Mouse (Mus musculus): Measurements from ENCODE around the gene Plau. TPM values are rescaled to one million over a fixed set of nuclear protein-coding genes. Genes with fewer than 3 reads are reported as not detected.

Gene Plau
- total and polyA plus RNA-seq, 3 experiments, result 5.0 TPM; not detected in 2

DNA sequence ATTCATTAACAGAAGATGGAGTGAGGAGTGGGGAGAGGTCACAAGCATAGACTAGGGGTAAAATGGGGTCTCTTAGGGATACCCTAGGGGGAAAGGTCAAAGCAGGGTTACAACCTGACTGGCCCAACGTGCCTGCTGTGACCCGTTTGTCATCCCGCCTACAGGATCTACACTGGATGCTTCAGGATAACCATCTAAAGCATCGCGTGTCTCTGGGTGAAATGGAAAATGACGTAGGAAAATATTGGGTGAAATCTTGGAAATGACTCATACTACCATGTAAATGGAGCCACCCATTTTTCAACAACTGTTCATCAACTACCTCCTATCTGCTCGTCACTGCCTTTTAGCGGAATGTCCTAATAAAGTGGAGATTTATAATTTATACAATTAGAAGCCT, 40.3 kb upstream of the Plau start:
- ATAC-seq (ENCODE audit: extremely low read depth, insufficient number of reproducible peaks, low FRiP score, poor library complexity, severe bottlenecking) (no peak), DNase-seq (ENCODE audit: low spot score) (no peak)
- Histone ChIP-seq H3K9me3 (replicated peaks) (no peaks in the 10 kb centered on the region), H3K4me1 (ENCODE audit: insufficient read depth, low read depth, low read length) (peaks cover 41% of the 10 kb centered on the region), H3K36me3 (replicated peaks) (peaks cover 19% of the 10 kb centered on the region), H3K27me3 (ENCODE audit: insufficient read depth, low read length) (peaks cover 15% of the 10 kb centered on the region), H3K4me3 (ENCODE audit: low read depth, low read length) (no peak overlapping the region)
- TF ChIP-seq POLR2AphosphoS5 (IDR thresholded peaks at IDR 0.05; ENCODE audit: insufficient replicate concordance, low read depth, low read length) (no peak), GATA1 (IDR thresholded peaks at IDR 0.05; ENCODE audit: borderline replicate concordance, low read length) (no peak), TAL1 (conservative IDR thresholded peaks at IDR 0.05; ENCODE audit: low read depth, low read length) (no peak), CTCF (IDR thresholded peaks at IDR 0.05; ENCODE audit: low read depth, low read length) (no peak), GATA2 (IDR thresholded peaks at IDR 0.05; ENCODE audit: borderline replicate concordance, low read depth, low read length) (no peak)

DNA sequence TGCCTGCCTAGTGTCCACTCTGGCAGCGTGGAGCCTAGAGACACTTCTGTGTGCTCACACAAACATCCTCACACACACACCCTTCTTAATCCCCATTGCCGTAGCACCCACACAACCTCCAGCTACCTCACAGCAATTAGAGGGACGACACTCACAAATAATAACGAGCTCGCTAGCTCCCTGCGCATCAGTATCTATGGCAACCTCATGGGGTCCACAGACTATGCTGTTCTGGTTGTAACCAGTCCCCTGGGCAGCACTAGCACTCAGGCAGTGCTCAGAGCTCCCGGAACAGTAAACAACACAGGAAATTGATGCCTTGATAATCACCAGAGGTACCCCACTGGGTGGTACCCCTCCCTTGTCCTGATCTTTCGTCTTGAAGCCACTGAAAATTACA, 39.8 kb upstream of the Plau start:
- peaks cover 14% of the 10 kb centered on the region for H3K36me3 ChIP-seq (replicated peaks)
- no peak for TF ChIP-seq POLR2AphosphoS5 (IDR thresholded peaks at IDR 0.05; ENCODE audit: insufficient replicate concordance, low read depth, low read length)
- TF ChIP-seq GATA1 (IDR thresholded peaks at IDR 0.05; ENCODE audit: borderline replicate concordance, low read length), result no peak
- TF ChIP-seq CTCF (IDR thresholded peaks at IDR 0.05; ENCODE audit: low read depth, low read length), result no peak
- no peak for TF ChIP-seq GATA2 (IDR thresholded peaks at IDR 0.05; ENCODE audit: borderline replicate concordance, low read depth, low read length)
- no peak for TF ChIP-seq TAL1 (conservative IDR thresholded peaks at IDR 0.05; ENCODE audit: low read depth, low read length)
- peaks cover 38% of the 10 kb centered on the region for H3K4me1 ChIP-seq (ENCODE audit: insufficient read depth, low read depth, low read length)
- no peaks in the 10 kb centered on the region for H3K9me3 ChIP-seq (replicated peaks)
- no peak overlapping the region for H3K4me3 ChIP-seq (ENCODE audit: low read depth, low read length)
- no peak for ATAC-seq (ENCODE audit: extremely low read depth, insufficient number of reproducible peaks, low FRiP score, poor library complexity, severe bottlenecking)
- no peak for DNase-seq (ENCODE audit: low spot score)
- peaks cover 15% of the 10 kb centered on the region for H3K27me3 ChIP-seq (ENCODE audit: insufficient read depth, low read length)

- peaks cover 2% of the 10 kb centered on the region for H3K36me3 ChIP-seq (replicated peaks)
- DNase-seq (ENCODE audit: low spot score) (no peak), ATAC-seq (ENCODE audit: extremely low read depth, insufficient number of reproducible peaks, low FRiP score, poor library complexity, severe bottlenecking) (no peak)
- TF ChIP-seq TAL1 (conservative IDR thresholded peaks at IDR 0.05; ENCODE audit: low read depth, low read length) (no peak), GATA1 (IDR thresholded peaks at IDR 0.05; ENCODE audit: borderline replicate concordance, low read length) (no peak), GATA2 (IDR thresholded peaks at IDR 0.05; ENCODE audit: borderline replicate concordance, low read depth, low read length) (no peak), CTCF (IDR thresholded peaks at IDR 0.05; ENCODE audit: low read depth, low read length) (no peak), POLR2AphosphoS5 (IDR thresholded peaks at IDR 0.05; ENCODE audit: insufficient replicate concordance, low read depth, low read length) (no peak)
- H3K27me3 ChIP-seq (ENCODE audit: insufficient read depth, low read length), result peaks cover 15% of the 10 kb centered on the region
- H3K4me3 ChIP-seq (ENCODE audit: low read depth, low read length), result no peak overlapping the region
- peaks cover 27% of the 10 kb centered on the region for H3K4me1 ChIP-seq (ENCODE audit: insufficient read depth, low read depth, low read length)
- H3K9me3 ChIP-seq (replicated peaks), result no peaks in the 10 kb centered on the region
Measured at GRCm38 (mm10) chr14:20798300-20798699, 38.2 kb upstream of the Plau start.

GRCm38 (mm10) chr14:20798761-20799160, 37.7 kb upstream of the Plau start:
- peak; percentile 32 for DNase-seq (ENCODE audit: low spot score)
- peaks cover 32% of the 10 kb centered on the region for H3K4me1 ChIP-seq (ENCODE audit: insufficient read depth, low read depth, low read length)
- no peak overlapping the region for H3K4me3 ChIP-seq (ENCODE audit: low read depth, low read length)
- H3K9me3 ChIP-seq (replicated peaks), result no peaks in the 10 kb centered on the region
- peak; percentile 32; the same call in 1 of the 2 replicates for ATAC-seq (ENCODE audit: extremely low read depth, insufficient number of reproducible peaks, low FRiP score, poor library complexity, severe bottlenecking)
- H3K36me3 ChIP-seq (replicated peaks), result peaks cover 2% of the 10 kb centered on the region
- peaks cover 15% of the 10 kb centered on the region for H3K27me3 ChIP-seq (ENCODE audit: insufficient read depth, low read length)
- TF ChIP-seq GATA1 (IDR thresholded peaks at IDR 0.05; ENCODE audit: borderline replicate concordance, low read length) (no peak), CTCF (IDR thresholded peaks at IDR 0.05; ENCODE audit: low read depth, low read length) (peak; percentile 92)

DNA sequence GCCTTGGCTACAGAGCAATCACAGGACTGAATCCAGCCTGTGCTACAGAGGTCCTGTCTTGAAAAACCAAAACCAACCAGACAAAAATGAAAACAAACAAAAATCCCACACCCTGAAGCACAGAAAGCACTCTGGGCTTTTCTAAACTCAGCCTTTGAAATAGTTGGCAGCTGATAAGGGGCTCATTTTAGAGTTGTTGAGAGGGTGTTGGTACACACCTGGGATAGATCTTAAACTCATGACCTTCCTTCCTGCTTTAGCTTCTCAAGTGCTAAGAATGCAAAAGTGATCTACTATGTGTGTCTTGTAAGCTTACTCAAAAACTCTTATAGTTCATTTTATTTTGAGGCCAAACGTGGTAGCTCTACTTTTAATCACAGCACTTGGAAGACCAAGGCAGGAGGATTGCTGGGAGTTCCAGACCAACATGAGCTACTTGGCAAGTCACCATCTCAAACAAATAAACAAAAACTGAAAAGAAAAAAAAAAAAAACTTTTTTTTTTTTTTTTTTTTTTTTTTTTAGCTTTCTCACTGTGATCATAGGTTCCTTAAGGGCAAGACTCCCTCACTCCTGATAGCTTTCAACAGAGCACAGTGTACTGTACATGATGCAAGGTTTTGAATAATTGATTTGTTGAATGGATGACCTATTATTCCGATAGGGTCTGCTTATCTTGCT, 33.4 kb upstream of the Plau start:
- DNase-seq (ENCODE audit: low spot score) (no peak), ATAC-seq (ENCODE audit: extremely low read depth, insufficient number of reproducible peaks, low FRiP score, poor library complexity, severe bottlenecking) (no peak)
- peaks cover 36% of the 10 kb centered on the region for H3K27me3 ChIP-seq (ENCODE audit: insufficient read depth, low read length)
- H3K36me3 ChIP-seq (replicated peaks), result no peaks in the 10 kb centered on the region
- peaks cover 14% of the 10 kb centered on the region for H3K4me1 ChIP-seq (ENCODE audit: insufficient read depth, low read depth, low read length)
- H3K9me3 ChIP-seq (replicated peaks), result no peaks in the 10 kb centered on the region
- TF ChIP-seq GATA2 (IDR thresholded peaks at IDR 0.05; ENCODE audit: borderline replicate concordance, low read depth, low read length) (no peak), CTCF (IDR thresholded peaks at IDR 0.05; ENCODE audit: low read depth, low read length) (no peak), GATA1 (IDR thresholded peaks at IDR 0.05; ENCODE audit: borderline replicate concordance, low read length) (no peak), POLR2AphosphoS5 (IDR thresholded peaks at IDR 0.05; ENCODE audit: insufficient replicate concordance, low read depth, low read length) (no peak), TAL1 (conservative IDR thresholded peaks at IDR 0.05; ENCODE audit: low read depth, low read length) (no peak)
- H3K4me3 ChIP-seq (ENCODE audit: low read depth, low read length), result no peak overlapping the region

DNA sequence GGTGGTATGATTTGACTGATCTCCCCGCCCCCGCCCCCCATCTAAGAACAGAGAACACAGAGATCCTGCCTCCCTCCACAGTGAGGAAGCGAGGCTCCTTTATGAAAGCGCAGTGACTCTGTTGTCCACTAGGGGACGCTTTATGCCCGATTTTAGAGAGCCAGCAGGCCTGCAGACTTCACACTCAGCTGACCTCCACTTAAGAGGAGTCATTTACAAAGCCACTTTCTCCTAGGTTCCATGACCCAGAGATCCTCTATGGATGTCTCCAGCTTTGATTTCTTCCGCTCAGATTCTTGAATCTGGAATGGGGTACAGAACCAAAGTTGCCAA, 32.9 kb upstream of the Plau start:
- H3K36me3 ChIP-seq (replicated peaks), result no peaks in the 10 kb centered on the region
- H3K4me3 ChIP-seq (ENCODE audit: low read depth, low read length), result no peak overlapping the region
- H3K27me3 ChIP-seq (ENCODE audit: insufficient read depth, low read length), result peaks cover 36% of the 10 kb centered on the region
- TF ChIP-seq CTCF (IDR thresholded peaks at IDR 0.05; ENCODE audit: low read depth, low read length), result peak; percentile 97
- no peak for TF ChIP-seq GATA2 (IDR thresholded peaks at IDR 0.05; ENCODE audit: borderline replicate concordance, low read depth, low read length)
- no peaks in the 10 kb centered on the region for H3K9me3 ChIP-seq (replicated peaks)
- H3K4me1 ChIP-seq (ENCODE audit: insufficient read depth, low read depth, low read length), result peaks cover 11% of the 10 kb centered on the region
- DNase-seq (ENCODE audit: low spot score), result peak; percentile 43
- no peak for ATAC-seq (ENCODE audit: extremely low read depth, insufficient number of reproducible peaks, low FRiP score, poor library complexity, severe bottlenecking)
